Mouse (Mus musculus) E14TG2a.4 (cell line): ENCODE data around the gene Ccdc114.

Experiments used
- CTCF ChIP-seq: conservative IDR thresholded peaks from 2 replicates; pipeline ENCODE4 v1.5.1; 2014; ENCODE audit warnings: low read length
- NANOG ChIP-seq: IDR thresholded peaks from 2 replicates; pipeline ENCODE4 v1.6.1; 2014; ENCODE audit warnings: borderline replicate concordance, low read length, mixed read lengths

- TF ChIP-seq CTCF (no peak), NANOG (no peak)
Observed at GRCm38 (mm10) chr7:45928626-45929295, 4.9 kb downstream of the Ccdc114 start.
